Mouse (Mus musculus) lung, postnatal 14 days (tissue): Measurements from ENCODE around the gene Lhfpl2.

Source experiments
- DNase-seq: peaks from one replicate; pipeline ENCODE4 v3.0.0; 2021

The Lhfpl2 gene

DNA sequence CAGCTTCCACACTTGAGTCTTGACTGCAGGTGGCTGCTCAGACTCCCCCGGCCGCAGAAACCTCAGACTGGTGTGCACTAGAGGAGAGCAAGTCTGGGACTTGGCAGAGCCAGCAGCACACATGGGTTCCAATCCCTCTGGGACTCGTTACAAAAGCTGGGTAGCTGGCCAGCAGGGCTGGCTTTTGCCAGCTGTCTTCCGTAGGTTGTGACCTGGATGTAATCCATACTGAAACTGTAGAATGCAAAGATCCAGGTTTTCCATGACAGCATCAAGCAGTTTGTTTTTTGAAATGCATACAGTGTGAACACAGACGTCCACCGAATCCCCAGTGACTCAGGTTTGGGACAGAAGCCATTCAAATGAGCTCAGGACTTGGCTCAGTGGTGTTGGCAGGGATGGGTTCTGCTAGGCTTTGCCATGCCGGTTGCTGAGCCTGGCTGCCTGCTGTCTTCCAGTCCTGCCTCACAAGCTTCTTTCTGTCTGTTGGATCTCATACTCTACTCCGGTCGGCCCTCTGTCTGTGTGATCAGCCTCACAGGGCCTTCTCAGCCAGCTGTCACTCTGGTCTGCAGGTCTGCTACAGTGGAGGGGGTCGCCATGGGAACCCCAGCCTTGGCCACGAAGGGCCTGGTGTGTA lies 120.9 kb downstream of the Lhfpl2 start:
- peak; percentile 38 for DNase-seq

- DNase-seq = no peak
Measured at GRCm38 (mm10) chr13:94180477-94181420, 123.2 kb downstream of the Lhfpl2 start.

GRCm38 (mm10) chr13:94182026-94182425 lies 124.4 kb downstream of the Lhfpl2 start:
- DNase-seq = no peak

DNA sequence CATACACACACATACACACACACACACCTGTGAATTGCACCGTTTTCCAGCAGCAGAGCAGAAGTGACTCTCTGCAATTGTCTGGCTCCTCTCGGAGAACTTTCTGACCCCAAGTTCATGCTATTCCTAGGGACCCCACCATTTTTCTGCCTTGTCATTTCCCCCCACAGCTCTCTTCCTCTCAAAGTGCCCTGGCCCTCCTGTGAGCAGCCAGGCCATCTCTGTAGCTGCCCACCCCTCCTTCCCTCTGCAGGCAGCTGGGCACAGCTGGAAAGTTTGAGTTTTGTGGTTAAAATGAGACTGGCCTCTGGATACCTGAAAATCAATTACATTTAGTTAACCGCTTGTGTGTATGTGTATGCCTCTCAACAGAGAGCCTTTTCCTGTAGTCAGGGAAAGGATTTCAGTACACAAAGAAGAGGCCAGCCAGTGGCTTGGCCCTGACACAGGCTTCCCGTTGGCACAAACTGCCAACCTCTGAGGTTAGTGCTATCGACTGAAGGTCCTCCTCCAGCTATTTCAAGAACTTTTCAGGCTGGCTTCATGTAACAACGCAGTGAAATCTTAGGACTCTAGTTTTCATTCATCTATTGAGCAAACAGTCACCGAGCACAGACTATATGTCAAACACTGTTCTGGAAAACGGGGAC lies 125.9 kb downstream of the Lhfpl2 start:
- DNase-seq = no peak

- no peak for DNase-seq
Measured at GRCm38 (mm10) chr13:94184726-94185456, 127.3 kb downstream of the Lhfpl2 start.

DNA sequence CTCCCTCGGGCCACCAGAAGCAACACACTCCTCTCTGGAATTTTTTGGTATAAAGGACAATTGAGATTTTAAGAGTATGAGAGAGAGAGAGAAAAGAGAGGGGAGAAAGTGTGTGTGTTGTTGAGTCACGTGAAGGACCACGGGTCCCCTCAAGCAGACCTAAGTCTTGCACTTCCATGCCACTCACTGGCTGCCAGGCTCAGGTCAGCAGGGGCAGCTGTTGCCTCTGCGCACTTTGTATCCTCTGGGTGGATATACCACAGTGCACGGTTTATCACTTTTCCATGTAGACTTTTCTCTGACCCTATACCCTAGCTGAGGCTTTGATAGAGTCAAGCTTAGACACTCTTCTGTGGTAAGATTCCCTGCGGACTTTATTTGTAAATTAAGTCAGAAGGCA lies 128.0 kb downstream of the Lhfpl2 start:
- no peak for DNase-seq

DNA sequence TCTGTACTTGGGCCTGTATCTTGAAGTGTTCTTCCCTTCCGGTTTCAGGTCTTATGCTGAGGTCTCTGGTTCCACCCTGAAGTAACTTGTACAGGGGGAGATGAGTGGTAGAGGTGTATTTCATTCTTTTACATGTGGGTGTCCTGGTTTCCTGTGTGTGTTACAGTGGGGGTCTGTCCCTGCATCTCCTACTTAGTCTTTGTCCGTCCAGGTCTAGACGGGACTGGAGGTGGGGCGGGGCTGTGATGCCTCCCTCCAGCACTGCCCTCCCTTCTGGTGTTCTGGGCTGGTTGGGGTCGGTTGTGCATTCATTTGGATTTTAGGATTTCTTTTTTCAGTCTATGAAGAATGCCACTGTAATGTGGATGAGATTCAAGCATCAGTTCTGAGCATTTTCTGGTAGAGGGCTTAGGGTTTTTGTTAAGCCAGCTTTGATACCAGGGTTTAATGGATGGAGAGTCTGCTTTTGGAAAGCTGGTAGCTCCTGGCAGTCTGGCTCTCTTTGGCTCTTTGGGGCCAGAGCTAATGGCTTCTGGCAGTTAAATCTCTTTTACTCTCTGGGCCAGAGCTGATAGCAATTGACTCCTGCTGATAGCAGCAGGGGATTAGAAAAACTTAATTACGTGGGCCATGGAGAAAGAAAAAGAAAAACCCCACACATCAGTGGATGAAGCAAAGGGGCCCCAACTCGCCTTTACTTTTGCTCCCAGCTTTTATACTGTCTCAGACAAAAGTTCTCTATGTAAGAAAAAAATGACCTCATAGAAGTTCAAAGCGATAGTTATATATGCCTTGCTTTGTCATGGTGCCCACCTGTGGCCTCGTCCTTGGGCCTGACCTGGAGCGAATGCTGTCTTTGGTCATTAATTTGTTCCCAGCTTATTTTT lies 130.8 kb downstream of the Lhfpl2 start:
- no peak for DNase-seq

DNA sequence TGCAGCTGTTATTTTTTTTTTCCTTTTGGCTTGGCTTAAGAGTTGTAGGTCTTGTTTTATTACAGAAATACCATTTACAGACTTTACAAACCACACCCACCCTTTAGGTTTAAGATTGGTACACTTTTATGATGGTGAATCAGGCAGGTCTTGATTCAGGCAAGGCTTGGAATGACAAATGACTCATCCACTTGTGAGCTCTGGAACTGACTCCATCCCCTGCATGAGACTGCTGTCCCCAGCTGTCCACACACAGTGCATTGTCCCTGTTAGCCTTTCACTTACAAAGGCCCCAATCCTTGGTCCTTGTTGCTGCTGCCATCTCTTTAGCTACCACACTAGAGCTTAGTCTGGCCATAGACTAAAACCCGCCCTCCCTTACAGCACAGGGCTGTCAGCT lies 132.8 kb downstream of the Lhfpl2 start:
- no peak for DNase-seq

- no peak for DNase-seq
Measured at GRCm38 (mm10) chr13:94193227-94193626, 135.6 kb downstream of the Lhfpl2 start.

GRCm38 (mm10) chr13:94198616-94199015 lies 141.0 kb downstream of the Lhfpl2 start:
- DNase-seq = no peak

- no peak for DNase-seq
Measured at GRCm38 (mm10) chr13:94199829-94200228, 142.2 kb downstream of the Lhfpl2 start.

- DNase-seq = peak; percentile 63
Measured at GRCm38 (mm10) chr13:94205234-94205633, 147.6 kb downstream of the Lhfpl2 start.

DNA sequence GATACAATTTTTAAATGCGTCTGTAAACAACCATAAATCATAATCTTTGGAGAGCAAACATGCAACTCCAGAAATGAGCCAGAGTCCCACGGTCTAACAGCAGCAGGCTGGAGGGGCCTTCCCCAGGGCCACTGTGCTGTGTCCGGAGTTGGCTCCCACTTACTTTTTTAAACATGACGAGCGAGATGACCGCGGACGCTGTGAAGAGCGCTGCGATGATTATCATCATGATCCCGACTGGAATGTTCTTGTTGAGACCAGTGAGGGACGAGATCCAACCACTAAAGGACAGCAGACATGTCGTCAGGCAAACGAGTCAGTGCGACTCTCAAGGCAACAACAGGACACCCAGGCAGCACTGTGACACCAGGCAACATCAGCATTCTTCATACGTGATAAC lies 150.4 kb downstream of the Lhfpl2 start:
- DNase-seq = no peak

GRCm38 (mm10) chr13:94208892-94209291 lies 151.3 kb downstream of the Lhfpl2 start:
- DNase-seq = no peak

DNA sequence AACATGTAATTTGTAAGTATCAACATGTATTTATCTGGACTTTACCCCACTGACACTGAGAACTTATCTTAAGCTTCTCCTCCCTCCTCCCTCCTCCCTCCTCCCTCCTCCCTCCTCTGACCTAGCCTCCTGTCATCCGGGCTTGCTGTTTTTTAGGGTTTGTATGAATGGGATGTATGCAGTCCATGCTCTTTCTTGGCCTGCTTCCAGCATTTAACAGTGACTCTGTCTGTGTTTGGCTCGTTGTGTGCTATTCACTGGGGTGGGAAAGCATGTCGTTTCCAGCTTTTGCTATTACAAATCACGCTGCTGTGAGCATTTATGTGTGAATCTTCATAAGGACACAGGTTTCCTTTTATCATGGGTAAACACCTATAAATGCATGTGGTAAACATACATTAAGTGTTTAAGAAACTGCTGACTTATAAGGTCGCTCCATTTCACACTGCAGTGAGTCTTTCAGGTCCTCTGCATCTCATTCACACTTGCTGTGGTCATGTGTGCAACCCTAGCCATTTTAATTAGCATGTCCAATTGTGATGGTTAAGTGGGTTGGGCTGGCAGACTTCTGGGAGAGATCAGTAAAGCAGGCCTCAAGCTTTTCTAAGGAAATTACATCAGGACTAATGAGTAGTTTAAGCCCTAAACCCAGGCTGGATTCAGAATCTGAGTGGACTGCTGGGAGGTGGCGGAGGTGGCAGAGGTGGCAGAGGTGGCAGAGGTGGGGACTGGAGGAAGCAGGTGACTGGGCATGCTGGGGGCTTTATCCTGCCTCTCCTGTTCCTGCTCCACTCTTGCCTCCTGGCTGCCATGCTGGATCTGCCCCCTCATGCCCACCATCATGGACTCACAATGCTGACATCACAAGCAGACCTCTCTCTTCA lies 153.9 kb downstream of the Lhfpl2 start:
- no peak for DNase-seq

DNA sequence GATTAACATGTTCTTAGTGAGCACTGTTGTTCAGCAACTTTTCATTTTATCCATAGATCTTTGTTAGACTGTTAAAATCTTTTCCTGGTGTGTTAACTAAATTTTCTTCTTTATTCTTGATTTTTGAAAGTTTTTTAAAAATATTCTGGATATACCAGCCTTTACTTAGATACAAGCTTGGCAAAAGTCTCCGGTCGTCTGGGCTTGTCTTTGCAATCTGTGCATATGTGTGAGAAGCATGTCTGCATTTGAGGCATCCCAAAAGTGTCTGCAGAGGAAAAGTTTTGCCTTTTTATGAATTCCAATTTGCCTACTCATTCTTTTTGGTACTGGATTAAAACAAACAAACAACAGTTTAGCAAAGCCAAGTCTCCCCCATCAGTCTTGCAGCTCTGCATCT lies 154.6 kb downstream of the Lhfpl2 start:
- DNase-seq = no peak

GRCm38 (mm10) chr13:94212716-94213115 lies 155.1 kb downstream of the Lhfpl2 start:
- DNase-seq = no peak

GRCm38 (mm10) chr13:94223609-94224008 lies 166.0 kb downstream of the Lhfpl2 start:
- no peak for DNase-seq

- DNase-seq = no peak
Measured at GRCm38 (mm10) chr13:94224717-94225705, 167.4 kb downstream of the Lhfpl2 start.

DNA sequence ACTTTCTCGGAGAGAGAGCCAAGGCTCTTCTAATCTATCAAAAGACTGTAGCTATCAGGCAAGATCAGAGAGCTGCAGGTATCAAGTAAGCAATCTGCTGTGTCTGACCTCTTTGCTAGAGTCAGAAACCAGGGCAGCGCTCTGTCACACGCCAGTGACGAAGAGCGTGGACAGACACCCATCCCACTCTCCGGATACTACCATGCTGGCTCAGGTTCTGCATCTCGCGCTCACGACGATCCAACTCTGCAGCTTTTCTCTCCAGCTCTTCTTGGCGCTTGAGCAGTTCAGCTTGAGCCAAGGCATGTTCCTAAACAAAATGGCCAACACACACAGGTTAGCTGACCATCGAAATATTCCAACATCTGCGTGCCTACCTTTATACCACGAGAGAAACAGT lies 174.3 kb downstream of the Lhfpl2 start:
- no peak for DNase-seq
